Mouse (Mus musculus) T-helper 1 cell (primary cell): ENCODE measurements around the gene Rasgef1c.

Experiments used
- in situ Hi-C: fragments of 300-600 bp; cut with MboI, MseI; formaldehyde crosslinking; loops from one replicate; pipeline ENCODE4 v1.15.1; 2025; ENCODE audit warnings: high pct_unique_total_duplicates

Gene Rasgef1c

DNA sequence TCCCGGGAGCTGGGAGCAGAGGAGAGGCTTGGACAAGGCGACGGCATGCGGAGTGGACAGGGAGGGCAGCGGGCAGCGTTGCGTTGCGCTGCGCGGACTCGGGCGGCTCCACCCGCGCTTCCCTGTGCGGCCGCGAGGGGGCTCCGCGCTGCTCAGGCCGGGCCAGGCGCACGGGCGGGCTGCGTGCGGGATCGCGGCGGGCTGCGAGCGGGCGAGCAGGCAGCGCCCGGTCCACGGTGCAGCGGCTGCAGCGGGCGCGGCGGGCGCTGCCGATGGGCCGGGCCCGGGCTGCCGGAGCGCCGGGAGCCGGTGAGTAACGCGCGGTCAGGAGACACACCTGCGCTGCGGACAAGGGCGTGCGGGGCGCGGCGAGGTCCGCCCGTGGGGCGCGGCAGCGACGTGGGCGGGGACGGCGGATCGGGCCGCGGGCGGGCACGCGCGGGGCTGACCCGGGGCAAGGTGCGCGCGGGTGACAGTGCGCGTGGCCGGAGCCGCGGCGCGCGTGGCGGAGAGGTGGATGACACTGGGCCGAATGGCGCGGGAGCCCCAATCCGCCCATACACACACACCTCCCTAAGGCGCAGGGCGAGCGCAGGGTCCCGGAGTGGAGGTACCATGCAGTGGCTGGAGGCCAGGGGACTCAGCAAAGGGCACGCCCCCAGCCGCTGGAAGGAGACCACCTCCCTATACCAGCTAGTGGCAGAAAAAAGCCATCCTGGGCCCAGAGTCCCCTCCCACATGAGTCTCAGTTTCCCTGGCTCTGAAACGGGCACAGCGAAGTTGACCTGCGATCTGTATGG is at the start of gene Rasgef1c:
Gene Rasgef1c, plus strand, starts transcription at position 177 of the 800 bp plus-strand sequence.
- in situ Hi-C loops = loop anchor here (5.0 kb wide), 1 partner anchor 60 kb away; no protein-coding TSS in a partner anchor

DNA sequence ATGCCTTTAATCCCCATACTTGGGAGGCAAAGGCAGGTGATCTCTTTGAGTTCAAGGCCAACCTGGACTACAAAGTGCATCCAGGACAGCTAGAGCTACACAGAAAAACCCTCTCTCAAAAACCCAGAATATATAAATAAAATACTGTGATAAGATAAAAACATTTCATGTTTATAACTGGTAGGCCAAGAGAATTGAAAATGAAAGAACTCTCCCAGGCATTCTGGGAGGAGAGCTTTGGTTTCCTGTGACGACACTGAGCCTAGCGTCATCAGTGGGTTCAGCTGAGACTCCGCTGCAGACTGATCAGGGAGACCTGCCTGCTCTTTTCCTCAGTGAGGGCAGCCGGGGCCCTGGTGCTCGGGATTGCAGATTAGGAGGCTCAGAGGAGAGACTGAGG is 46.5 kb upstream of the Rasgef1c start:
- in situ Hi-C loops = no loop called here

GRCm38 (mm10) chr11:49861139-49861538 is 40.5 kb upstream of the Rasgef1c start:
- in situ Hi-C loops = no loop called here

DNA sequence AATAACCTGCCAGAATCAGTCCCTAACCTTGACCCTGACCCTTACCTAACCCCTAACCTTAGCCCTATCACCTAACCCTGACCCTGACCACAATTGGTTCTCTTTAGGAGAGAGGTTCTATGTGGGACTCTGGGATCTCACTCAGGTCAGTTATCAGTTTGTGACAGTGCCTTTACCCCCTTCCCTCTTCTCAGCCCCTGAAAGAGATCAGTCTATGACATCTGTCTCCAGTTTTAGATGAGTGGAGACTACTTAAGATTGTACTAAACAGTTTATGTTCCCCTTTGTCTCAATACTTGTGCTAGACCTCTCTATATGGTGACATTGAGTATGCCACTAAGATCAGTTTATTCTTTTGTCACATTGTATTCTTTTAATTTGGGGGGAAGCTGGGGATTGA is 37.7 kb upstream of the Rasgef1c start:
- in situ Hi-C loops = no loop called here

GRCm38 (mm10) chr11:49867320-49867719 is 34.3 kb upstream of the Rasgef1c start:
- in situ Hi-C loops = no loop called here

GRCm38 (mm10) chr11:49869762-49870161 is 31.9 kb upstream of the Rasgef1c start:
- in situ Hi-C loops = loop anchor here (5.0 kb wide), 1 partner anchor 212 kb away; no protein-coding TSS in a partner anchor

- in situ Hi-C loops = loop anchor here (5.0 kb wide), 1 partner anchor 215 kb away; no protein-coding TSS in a partner anchor
Measured at GRCm38 (mm10) chr11:49871914-49872313, 29.7 kb upstream of the Rasgef1c start.

DNA sequence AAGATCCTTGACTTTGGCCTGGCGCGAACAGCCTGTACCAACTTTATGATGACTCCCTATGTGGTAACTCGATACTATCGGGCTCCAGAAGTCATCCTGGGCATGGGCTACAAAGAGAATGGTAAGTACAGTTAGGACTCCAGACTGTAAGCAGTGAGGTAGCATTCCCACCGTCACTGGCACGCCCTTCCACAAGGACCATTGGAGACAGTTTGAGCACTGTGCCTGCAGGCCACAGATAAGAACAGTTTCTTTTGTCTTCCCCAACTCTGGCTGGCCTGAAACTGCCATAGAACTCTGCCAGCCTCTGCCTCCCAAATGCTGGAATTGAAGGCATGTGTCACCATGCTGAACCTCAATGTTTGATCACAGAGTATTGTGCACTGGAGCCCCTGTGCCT is 28.9 kb upstream of the Rasgef1c start:
- in situ Hi-C loops = loop anchor here (5.0 kb wide), 1 partner anchor 215 kb away; no protein-coding TSS in a partner anchor

- in situ Hi-C loops = loop anchor here (25.0 kb wide), 1 partner anchor 985 kb away; the partner anchor contains the start of gene Grm6
Measured at GRCm38 (mm10) chr11:49876948-49877817, 24.5 kb upstream of the Rasgef1c start.

DNA sequence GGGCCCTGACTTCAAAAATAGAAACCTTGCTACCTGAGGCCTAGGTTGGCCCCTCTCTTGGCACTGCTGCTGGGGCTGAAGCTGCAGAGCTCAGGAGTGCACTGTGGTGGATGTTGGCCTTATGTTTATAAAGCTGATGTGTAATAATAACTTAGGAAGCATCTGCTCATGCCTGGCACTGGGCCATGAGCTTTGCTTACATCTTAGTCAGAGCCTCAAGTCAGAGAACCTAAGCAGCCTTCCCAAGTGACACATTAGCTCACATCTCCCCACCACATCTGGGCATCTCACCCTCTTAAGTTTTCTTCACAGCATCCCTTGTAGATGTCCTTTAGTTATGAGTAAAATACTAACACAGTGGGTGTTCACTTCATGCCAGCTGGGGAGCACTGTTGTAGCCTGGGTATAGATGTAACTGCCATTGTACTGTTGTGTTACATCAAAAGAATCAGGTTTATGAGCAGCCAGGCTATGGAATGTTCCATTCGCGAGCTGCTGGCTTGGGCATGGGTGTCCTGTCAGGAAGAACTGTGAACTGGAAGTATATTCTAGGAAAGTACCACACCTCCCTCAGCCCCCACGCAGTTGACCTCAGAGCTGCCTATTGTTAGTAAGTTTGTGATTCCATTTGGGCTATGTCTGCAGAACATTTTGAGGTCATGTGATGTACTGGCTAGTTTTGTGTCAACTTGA is 21.5 kb upstream of the Rasgef1c start:
- in situ Hi-C loops = loop anchor here (25.0 kb wide), 1 partner anchor 982 kb away; the partner anchor contains the start of gene Grm6

DNA sequence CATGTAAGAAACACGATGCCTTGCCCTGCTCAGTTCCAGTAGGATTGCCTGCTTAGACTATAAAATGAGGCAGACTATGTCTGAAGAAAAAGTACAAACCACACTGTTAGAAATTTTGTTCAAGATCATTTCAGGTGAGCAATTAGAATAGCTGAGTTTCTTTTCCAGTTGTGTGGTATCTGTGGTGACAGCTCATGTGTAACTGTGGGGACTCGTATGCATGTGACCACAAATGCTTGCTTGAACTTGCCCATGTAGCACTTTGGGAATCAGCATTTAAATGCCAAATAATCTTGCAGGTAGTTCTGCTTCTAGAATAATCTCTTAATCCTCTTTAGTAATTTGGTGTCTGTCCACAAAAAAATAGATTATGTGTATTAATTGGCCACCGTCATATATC is 18.2 kb upstream of the Rasgef1c start:
- in situ Hi-C loops = loop anchor here (25.0 kb wide), 1 partner anchor 979 kb away; the partner anchor contains the start of gene Grm6

- in situ Hi-C loops = loop anchor here (25.0 kb wide), 1 partner anchor 974 kb away; the partner anchor contains the start of gene Grm6
Measured at GRCm38 (mm10) chr11:49888469-49888868, 13.2 kb upstream of the Rasgef1c start.

DNA sequence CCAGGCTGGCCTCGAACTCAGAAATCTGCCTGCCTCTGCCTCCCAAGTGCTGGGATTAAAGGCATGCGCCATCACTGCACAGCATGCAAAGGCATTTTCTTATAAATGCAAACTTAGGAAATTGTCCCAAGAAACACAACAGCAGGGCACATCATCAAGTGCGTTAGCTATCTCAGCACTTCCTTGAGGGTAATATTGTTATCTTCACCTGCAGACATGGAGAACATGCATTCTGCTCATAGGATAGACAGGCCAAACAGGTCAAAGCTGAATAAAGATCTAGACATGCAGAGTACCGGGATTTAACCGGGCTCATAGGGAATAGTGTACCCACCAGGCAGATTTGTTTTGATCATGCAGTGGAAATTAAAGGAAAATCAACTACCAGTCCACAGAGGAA is 9.6 kb upstream of the Rasgef1c start:
- in situ Hi-C loops = loop anchor here (25.0 kb wide), 1 partner anchor 970 kb away; the partner anchor contains the start of gene Grm6

DNA sequence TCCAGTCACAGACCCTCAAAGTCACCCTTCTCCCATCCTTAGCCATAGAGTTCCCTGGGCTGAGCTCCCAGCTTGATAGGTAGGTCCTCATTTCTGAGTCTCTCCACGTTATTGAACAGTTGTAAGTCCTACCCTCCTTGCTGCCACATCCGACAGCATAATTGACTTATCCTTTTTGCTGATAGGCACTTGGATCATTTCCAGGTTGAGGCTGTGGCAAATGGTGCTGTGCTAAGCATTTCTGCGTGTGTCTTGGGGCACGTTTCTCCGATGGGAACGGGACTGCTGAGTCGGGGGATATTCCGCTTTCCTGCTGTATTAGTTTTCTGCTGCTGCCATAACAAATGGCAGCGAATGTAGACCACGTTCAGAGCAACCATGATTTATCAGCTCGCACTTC is 7.8 kb upstream of the Rasgef1c start:
- in situ Hi-C loops = loop anchor here (25.0 kb wide), 1 partner anchor 968 kb away; the partner anchor contains the start of gene Grm6

- in situ Hi-C loops = loop anchor here (25.0 kb wide), 1 partner anchor 966 kb away; the partner anchor contains the start of gene Grm6
Measured at GRCm38 (mm10) chr11:49895966-49896590, 5.6 kb upstream of the Rasgef1c start.

DNA sequence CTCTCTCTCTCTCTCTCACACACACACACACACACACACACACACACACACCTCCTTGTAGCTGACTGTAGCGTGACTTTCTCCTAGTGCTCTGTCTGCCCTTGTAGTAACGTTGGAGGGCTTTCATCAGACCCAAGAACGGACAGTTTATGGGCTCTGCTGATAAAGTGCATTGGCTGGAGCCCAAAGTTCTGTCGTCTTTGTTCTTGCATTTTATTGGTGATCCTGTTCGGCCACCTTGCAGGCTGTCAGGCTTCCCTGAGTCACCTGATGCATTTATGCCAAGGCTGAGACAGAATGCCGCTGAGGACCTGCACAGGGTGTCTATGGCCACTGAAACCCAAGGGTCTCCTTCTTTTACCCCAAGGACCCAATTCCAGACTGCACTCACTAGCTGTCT is 1.6 kb upstream of the Rasgef1c start:
- in situ Hi-C loops = loop anchor here (5.0 kb wide), 1 partner anchor 62 kb away; no protein-coding TSS in a partner anchor

- in situ Hi-C loops = loop anchor here (5.0 kb wide), 1 partner anchor 61 kb away; no protein-coding TSS in a partner anchor
Measured at GRCm38 (mm10) chr11:49900962-49901658, 525 bp upstream of the Rasgef1c start.

GRCm38 (mm10) chr11:49903333-49903732 is 1.7 kb downstream of the Rasgef1c start:
- in situ Hi-C loops = loop anchor here (5.0 kb wide), 1 partner anchor 59 kb away; no protein-coding TSS in a partner anchor

DNA sequence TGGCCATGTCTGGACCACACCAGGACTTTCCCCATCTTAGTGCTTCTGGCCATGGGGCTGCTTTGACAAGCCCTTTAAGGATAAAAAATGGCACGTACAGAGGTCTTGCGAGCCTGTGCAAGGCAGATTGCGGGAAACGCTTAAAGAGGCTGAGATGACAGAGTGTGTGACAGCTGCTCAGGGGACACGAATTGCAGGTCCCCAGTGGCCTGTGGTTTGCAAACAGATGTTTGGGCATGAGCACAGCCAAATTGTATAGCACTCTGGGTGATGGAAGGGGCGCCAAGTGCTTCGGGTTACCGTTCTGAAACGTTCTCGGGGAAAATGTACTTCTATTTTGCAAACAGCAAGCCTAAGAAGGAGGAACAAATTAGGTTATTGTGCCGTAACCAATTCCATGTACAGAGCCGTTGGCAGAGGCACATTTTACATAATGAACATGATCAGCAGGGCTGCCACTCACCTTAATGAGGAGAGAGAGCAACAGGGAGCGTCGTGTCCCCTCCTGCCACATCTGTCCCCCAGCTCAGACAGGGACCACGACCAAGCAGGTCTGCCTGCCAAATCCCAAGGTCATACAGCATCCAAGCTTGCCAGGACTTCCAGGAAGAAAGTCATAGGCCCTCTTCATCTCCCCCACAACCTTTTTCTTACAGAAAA is 17.0 kb downstream of the Rasgef1c start:
- in situ Hi-C loops = no loop called here
